9 mouse cellular contexts compared by ENCODE assay signal in the genomic region with DNA sequence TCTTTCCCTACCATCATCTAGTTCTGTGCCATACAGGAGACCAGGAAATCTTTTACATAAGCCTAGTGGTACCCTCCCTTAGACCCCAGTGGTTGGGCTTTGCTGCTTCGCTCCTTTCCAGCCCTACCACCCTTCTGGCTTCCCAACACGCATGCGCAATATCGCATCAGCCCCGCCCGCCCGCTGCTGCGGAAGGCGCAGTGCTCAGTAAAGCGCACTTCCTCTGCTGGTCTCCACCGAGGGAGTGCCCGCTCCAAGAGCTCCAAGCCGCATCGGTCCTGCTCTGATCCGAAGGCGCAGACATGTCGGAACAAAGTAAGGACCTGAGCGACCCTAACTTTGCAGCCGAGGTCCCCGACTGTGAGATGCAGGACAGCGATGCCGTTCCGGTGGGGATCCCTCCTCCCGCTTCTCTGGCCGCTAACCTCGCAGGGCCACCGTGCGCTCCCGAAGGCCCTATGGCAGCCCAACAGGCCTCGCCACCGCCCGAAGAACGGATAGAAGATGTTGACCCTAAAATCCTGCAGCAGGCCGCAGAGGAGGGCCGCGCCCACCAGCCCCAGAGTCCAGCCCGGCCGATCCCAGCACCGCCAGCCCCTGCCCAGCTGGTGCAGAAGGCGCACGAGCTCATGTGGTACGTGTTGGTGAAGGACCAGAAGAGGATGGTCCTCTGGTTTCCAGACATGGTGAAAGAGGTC. TPM values are rescaled to one million over a fixed set of nuclear protein-coding genes. Genes with fewer than 3 reads are reported as not detected.
A peak's percentile ranks its signal among the peaks of the same experiment; 100 is the strongest.
DNase-seq lines count a peak whose midpoint lies in the region; ATAC-seq and TF ChIP-seq lines count a peak whose summit lies in the region.
"Had no signal": no experiment of that assay in that cellular context is flagged by ENCODE, and none has a peak within 500 bp of the region (broad histone marks: within the 10 kb centered on the region; RNA-seq: fewer than 3 reads in every experiment).

No protein-coding gene starts in this region.

- no peaks in the 10 kb centered on the region for H3K79me2 ChIP-seq in liver, adult 2 months (ENCODE audit: control insufficient read depth, insufficient read depth, low read length)

- WGBS in forebrain, embryonic 12.5 days, result 13% methylated on average over 42 of the region's 42 CpGs
- 9% methylated on average over 42 of the region's 42 CpGs for WGBS in heart, embryonic 15.5 days
- 17% methylated on average over 42 of the region's 42 CpGs for WGBS in liver, adult 2 months
- WGBS in neural tube, embryonic 12.5 days, result 13% methylated on average over 42 of the region's 42 CpGs

- H3K9me3 ChIP-seq in forebrain, embryonic 12.5 days, result peaks cover 14% of the 10 kb centered on the region
- H3K9me3 ChIP-seq in heart, embryonic 15.5 days (replicated peaks), result no peaks in the 10 kb centered on the region
- peaks cover 7% of the 10 kb centered on the region for H3K9me3 ChIP-seq in neural tube, embryonic 12.5 days

- H3K36me3 ChIP-seq in forebrain, embryonic 12.5 days (replicated peaks), result no peaks in the 10 kb centered on the region
- H3K36me3 ChIP-seq in heart, embryonic 15.5 days, result no peaks in the 10 kb centered on the region
- H3K36me3 ChIP-seq in liver, adult 2 months (ENCODE audit: control insufficient read depth, insufficient read depth, low read length), result no peaks in the 10 kb centered on the region
- no peaks in the 10 kb centered on the region for H3K36me3 ChIP-seq in neural tube, embryonic 12.5 days

- ATAC-seq in forebrain, embryonic 12.5 days (ENCODE audit: low FRiP score), result peak; percentile 92
- ATAC-seq in heart, embryonic 15.5 days (replicated peaks; ENCODE audit: insufficient number of reproducible peaks, insufficient read depth, low FRiP score, low read depth), result peak; percentile 93
- ATAC-seq in neural tube, embryonic 12.5 days (ENCODE audit: low FRiP score, low read depth), result peak; percentile 95

- DNase-seq in spleen, adult 18-20 months, result peak; percentile 3 to 4
- no peak for DNase-seq in spleen, adult 12 weeks (ENCODE audit: low spot score)
- DNase-seq in kidney, postnatal 14 days, result peak; percentile 68
- DNase-seq in liver, adult 2 months (ENCODE audit: extremely low read depth, low read depth, low spot score), result no peak
- DNase-seq in testis, postnatal 14 days (ENCODE audit: low spot score), result peak; percentile 82

- no peak for TF ChIP-seq CTCF in liver, adult 2 months (IDR thresholded peaks at IDR 0.05; ENCODE audit: low read depth, low read length)

- no peak for TF ChIP-seq POLR2A in liver, adult 2 months (IDR thresholded peaks at IDR 0.05; ENCODE audit: extremely low read depth, insufficient read depth, low read length)

- peak overlapping the region; percentile 55 for H3K4me3 ChIP-seq in forebrain, embryonic 12.5 days (replicated peaks)
- peak overlapping the region; percentile 57 for H3K4me3 ChIP-seq in heart, embryonic 15.5 days
- H3K4me3 ChIP-seq in liver, adult 2 months (ENCODE audit: insufficient read depth, low read depth, low read length), result peak overlapping the region; percentile 32
- H3K4me3 ChIP-seq in neural tube, embryonic 12.5 days, result peak overlapping the region; percentile 52

- H3K9ac ChIP-seq in forebrain, embryonic 12.5 days, result peak overlapping the region; percentile 68
- H3K9ac ChIP-seq in heart, embryonic 15.5 days, result peak overlapping the region; percentile 59
- H3K9ac ChIP-seq in liver, adult 2 months (ENCODE audit: low read depth, low read length), result no peak overlapping the region; the same call in 1 of the 2 replicates
- peak overlapping the region; percentile 71 for H3K9ac ChIP-seq in neural tube, embryonic 12.5 days

- H3K27ac ChIP-seq in forebrain, embryonic 12.5 days, result peak overlapping the region; percentile 83
- peak overlapping the region; percentile 67 for H3K27ac ChIP-seq in heart, embryonic 15.5 days
- no peak overlapping the region for H3K27ac ChIP-seq in liver, adult 2 months (replicated peaks; ENCODE audit: insufficient read depth, low read depth, low read length)
- peak overlapping the region; percentile 33; the same call in 1 of the 2 replicates for H3K27ac ChIP-seq in neural tube, embryonic 12.5 days

- H3K4me1 ChIP-seq in forebrain, embryonic 12.5 days, result 0 out of 2 replicates have a peak, but pooled peaks cover 7% of the 10 kb centered on the region
- H3K4me1 ChIP-seq in heart, embryonic 15.5 days (replicated peaks), result peaks cover 5% of the 10 kb centered on the region; the same call in 1 of the 2 replicates
- H3K4me1 ChIP-seq in liver, adult 2 months (ENCODE audit: control insufficient read depth, insufficient read depth, low read length), result no peaks in the 10 kb centered on the region
- H3K4me1 ChIP-seq in neural tube, embryonic 12.5 days, result 0 out of 2 replicates have a peak, but pooled peaks cover 7% of the 10 kb centered on the region

- H3K27me3 ChIP-seq in forebrain, embryonic 12.5 days, result no peaks in the 10 kb centered on the region
- no peaks in the 10 kb centered on the region for H3K27me3 ChIP-seq in heart, embryonic 15.5 days
- peaks cover 6% of the 10 kb centered on the region for H3K27me3 ChIP-seq in liver, adult 2 months (ENCODE audit: control insufficient read depth, insufficient read depth, low read length)
- H3K27me3 ChIP-seq in neural tube, embryonic 12.5 days (replicated peaks), result no peaks in the 10 kb centered on the region

- H3K4me2 ChIP-seq in forebrain, embryonic 12.5 days, result peak overlapping the region; percentile 61
- peak overlapping the region; percentile 70 for H3K4me2 ChIP-seq in heart, embryonic 15.5 days
- peak overlapping the region; percentile 70 for H3K4me2 ChIP-seq in neural tube, embryonic 12.5 days (replicated peaks)

RNA-seq across cellular contexts. Expression of a gene that starts 1.9 kb away (rescaled TPM):
- polyA plus RNA-seq in forebrain, embryonic 12.5 days (2016; fragmentation: Nextera tagmentation; extraction: Ambion mirVana), result 259 and 280 TPM in 2 replicates
- 45.8 and 63.8 TPM in 2 replicates for polyA plus RNA-seq in heart, embryonic 15.5 days (2015; fragmentation: Nextera tagmentation; extraction: Ambion mirVana)
- total RNA-seq in liver, adult 2 months (2014; rRNA removed), result 0.37 and 0.67 TPM in 2 replicates
- 0.34 TPM in 2 replicates for polyA plus RNA-seq in liver, adult 2 months (2012; rRNA removed)
- polyA plus RNA-seq in neural tube, embryonic 12.5 days (2016; fragmentation: Nextera tagmentation; extraction: Ambion mirVana), result 225 and 251 TPM in 2 replicates
- total RNA-seq: neutrophil, adult 5-6 weeks had no signal

RNA-seq across cellular contexts. Expression of a gene that starts 28.6 kb away (rescaled TPM):
- 22.3 and 30.3 TPM in 2 replicates for polyA plus RNA-seq in forebrain, embryonic 12.5 days (2016; fragmentation: Nextera tagmentation; extraction: Ambion mirVana)
- polyA plus RNA-seq in heart, embryonic 15.5 days (2015; fragmentation: Nextera tagmentation; extraction: Ambion mirVana), result 0.63 and 0.95 TPM in 2 replicates
- total RNA-seq in liver, adult 2 months (2014; rRNA removed), result not detected in 2 replicates
- polyA plus RNA-seq in liver, adult 2 months (2012; rRNA removed), result not detected in 2 replicates
- 7.2 and 8.2 TPM in 2 replicates for polyA plus RNA-seq in neural tube, embryonic 12.5 days (2016; fragmentation: Nextera tagmentation; extraction: Ambion mirVana)
- total RNA-seq: neutrophil, adult 5-6 weeks had no signal

Comparison
In these comparisons a context has a peak if more than half of its experiments do, and no peak if none do; other contexts are left out.
1. DNase-seq: peak in spleen, adult 18-20 months (2 of 2), kidney, postnatal 14 days (single experiment) and testis, postnatal 14 days (single experiment); none in spleen, adult 12 weeks (single experiment) and liver, adult 2 months (single experiment).
2. RNA of a gene that starts 1.9 kb away (polyA plus RNA-seq): 259 to 280 TPM in forebrain, embryonic 12.5 days, 225 to 251 TPM in neural tube, embryonic 12.5 days and 45.8 to 63.8 TPM in heart, embryonic 15.5 days; 0.34 TPM in liver, adult 2 months; every median in the first group is over 10 times any median in the second.
3. Peak in every context shown above with its lines, with median percentiles within 50 percentile points of each other: ATAC-seq, H3K4me2 ChIP-seq and H3K4me3 ChIP-seq.